ENCODE assay signal across 23 mouse cellular contexts in the genomic region with DNA sequence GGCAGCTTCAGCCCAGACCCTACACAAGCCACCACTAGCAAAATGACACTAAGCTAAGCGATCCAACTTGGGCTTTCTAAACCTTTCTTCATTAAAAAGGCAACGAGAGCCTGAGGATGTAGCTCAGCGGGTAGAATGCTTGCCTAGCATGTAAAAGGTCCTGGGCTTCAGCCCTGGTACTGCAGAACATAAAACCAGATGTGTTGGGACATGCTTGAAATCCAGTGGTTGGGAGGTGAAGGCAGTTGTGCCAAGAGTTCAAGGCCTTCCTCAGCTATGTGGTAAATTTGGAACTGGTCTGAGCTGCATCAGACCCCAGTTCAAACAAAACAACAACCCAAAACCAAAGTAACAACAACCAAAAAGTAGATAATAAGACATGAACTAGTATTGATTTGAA. TPM values are rescaled to one million over a fixed set of nuclear protein-coding genes. Genes with fewer than 3 reads are reported as not detected.
DNase-seq lines count a peak whose midpoint lies in the region; ATAC-seq and TF ChIP-seq lines count a peak whose summit lies in the region.
"Had no signal": no experiment of that assay in that cellular context is flagged by ENCODE, and none has a peak within 500 bp of the region (broad histone marks: within the 10 kb centered on the region; RNA-seq: fewer than 3 reads in every experiment).

No protein-coding gene starts in this region.

- H3K4me1 ChIP-seq in limb, embryonic 15.5 days = no peaks in the 10 kb centered on the region
- H3K4me1 ChIP-seq in limb, embryonic 10.5 days = peaks cover 26% of the 10 kb centered on the region
- no peaks in the 10 kb centered on the region for H3K4me1 ChIP-seq in stomach, postnatal 0 days (replicated peaks; ENCODE audit: control insufficient read depth, insufficient read depth)
- H3K4me1 ChIP-seq: embryonic facial prominence, embryonic 13.5 days; embryonic facial prominence, embryonic 15.5 days; forebrain, embryonic 13.5 days; forebrain, embryonic 15.5 days had no signal

- no peaks in the 10 kb centered on the region for H3K36me3 ChIP-seq in limb, embryonic 15.5 days
- no peaks in the 10 kb centered on the region for H3K36me3 ChIP-seq in limb, embryonic 10.5 days
- no peaks in the 10 kb centered on the region for H3K36me3 ChIP-seq in stomach, postnatal 0 days (ENCODE audit: control insufficient read depth, insufficient read depth, low read length)
- H3K36me3 ChIP-seq: embryonic facial prominence, embryonic 13.5 days; embryonic facial prominence, embryonic 15.5 days had no signal

- H3K27me3 ChIP-seq in limb, embryonic 15.5 days = no peaks in the 10 kb centered on the region
- H3K27me3 ChIP-seq in limb, embryonic 10.5 days (ENCODE audit: low read depth, poor library complexity, severe bottlenecking) = no peaks in the 10 kb centered on the region
- H3K27me3 ChIP-seq in stomach, postnatal 0 days (ENCODE audit: control insufficient read depth, insufficient read depth, low read length) = no peaks in the 10 kb centered on the region
- H3K27me3 ChIP-seq: embryonic facial prominence, embryonic 13.5 days; embryonic facial prominence, embryonic 15.5 days; forebrain, embryonic 13.5 days; forebrain, embryonic 15.5 days; Patski had no signal

- 76% methylated on average over 3 of the region's 3 CpGs for WGBS in limb, embryonic 15.5 days
- 94% methylated on average over 3 of the region's 3 CpGs for WGBS in limb, embryonic 10.5 days
- WGBS in stomach, postnatal 0 days = 89% methylated on average over 3 of the region's 3 CpGs

- TF ChIP-seq CTCF in stomach, postnatal 0 days (IDR thresholded peaks at IDR 0.05; ENCODE audit: low read depth) = no peak
- TF ChIP-seq CTCF in left cerebral cortex, adult 2 months (IDR thresholded peaks at IDR 0.05) = no peak

- peak overlapping the region; percentile 61; the same call in 1 of the 2 replicates for H3K27ac ChIP-seq in limb, embryonic 15.5 days
- H3K27ac ChIP-seq in limb, embryonic 10.5 days = no peak overlapping the region
- H3K27ac ChIP-seq in stomach, postnatal 0 days (replicated peaks) = peak overlapping the region; percentile 61; the same call in 1 of the 2 replicates
- no peak overlapping the region for H3K27ac ChIP-seq in left cerebral cortex, adult 2 months
- H3K27ac ChIP-seq: embryonic facial prominence, embryonic 13.5 days; embryonic facial prominence, embryonic 15.5 days; forebrain, embryonic 13.5 days; forebrain, embryonic 15.5 days had no signal

- ATAC-seq in limb, embryonic 15.5 days (ENCODE audit: insufficient number of reproducible peaks, low FRiP score, low TSS enrichment, low read depth) = no peak
- no peak for ATAC-seq in stomach, postnatal 0 days (ENCODE audit: low FRiP score, low TSS enrichment)
- ATAC-seq: activated CD4-positive, CD25-positive, alpha-beta regulatory T cell, adult 4 months; forebrain, embryonic 13.5 days; forebrain, embryonic 15.5 days; forebrain, postnatal 0 days; Patski had no signal

- no peaks in the 10 kb centered on the region for H3K9me3 ChIP-seq in limb, embryonic 15.5 days
- H3K9me3 ChIP-seq in limb, embryonic 10.5 days (replicated peaks) = no peaks in the 10 kb centered on the region
- H3K9me3 ChIP-seq in stomach, postnatal 0 days (ENCODE audit: control insufficient read depth, low read length) = no peaks in the 10 kb centered on the region
- H3K9me3 ChIP-seq: embryonic facial prominence, embryonic 13.5 days; embryonic facial prominence, embryonic 15.5 days; forebrain, embryonic 13.5 days; forebrain, embryonic 15.5 days had no signal

- no peak for DNase-seq in limb, embryonic 10.5 days (ENCODE audit: low spot score)
- DNase-seq in NIH3T3 (ENCODE audit: low read depth) = peak; percentile 52
- peak; percentile 57 for DNase-seq in fat pad, adult 2 months (ENCODE audit: extremely low read depth, low read depth, low spot score)
- DNase-seq in stomach, postnatal 0 days (ENCODE audit: low spot score) = no peak
- DNase-seq in left cerebral cortex, adult 2 months (ENCODE audit: extremely low spot score in 1 of 2, low spot score in 2 of 2) = no peak
- no peak for DNase-seq in kidney, postnatal 10 days
- DNase-seq: adrenal gland, postnatal 25 days; cerebellum, adult 11 months; cerebellum, adult 18-20 months; cerebellum, adult 8-10 months; cerebellum, adult 9-11 months; cerebellum, postnatal 14 days; cerebellum, postnatal 36 days; embryo, embryonic 11 days; forebrain, postnatal 0 days had no signal

- H3K9ac ChIP-seq in limb, embryonic 15.5 days = no peak overlapping the region
- no peak overlapping the region for H3K9ac ChIP-seq in stomach, postnatal 0 days (ENCODE audit: low read length)
- H3K9ac ChIP-seq: embryonic facial prominence, embryonic 13.5 days; embryonic facial prominence, embryonic 15.5 days; forebrain, embryonic 13.5 days; forebrain, embryonic 15.5 days; forebrain, postnatal 0 days had no signal

- H3K4me2 ChIP-seq in limb, embryonic 15.5 days = no peak overlapping the region
- H3K4me2 ChIP-seq in stomach, postnatal 0 days (replicated peaks; ENCODE audit: low read depth) = no peak overlapping the region
- H3K4me2 ChIP-seq: embryonic facial prominence, embryonic 13.5 days; embryonic facial prominence, embryonic 15.5 days; forebrain, embryonic 13.5 days; forebrain, embryonic 15.5 days had no signal

- H3K4me3 ChIP-seq in limb, embryonic 15.5 days = no peak overlapping the region
- H3K4me3 ChIP-seq in limb, embryonic 10.5 days = no peak overlapping the region
- no peak overlapping the region for H3K4me3 ChIP-seq in stomach, postnatal 0 days (ENCODE audit: low read depth, low read length)
- no peak overlapping the region for H3K4me3 ChIP-seq in left cerebral cortex, adult 2 months
- H3K4me3 ChIP-seq: embryonic facial prominence, embryonic 13.5 days; embryonic facial prominence, embryonic 15.5 days; erythroblast, embryonic 14.5 days; forebrain, embryonic 13.5 days; forebrain, embryonic 15.5 days had no signal

- no peak for TF ChIP-seq EP300 in stomach, postnatal 0 days (optimal IDR thresholded peaks at IDR 0.05)

- intact Hi-C loops in left cerebral cortex, adult 2 months (cut with DNase I) = no loop called here

RNA-seq across cellular contexts. Expression of a gene that starts 46.6 kb away (rescaled TPM):
- polyA plus RNA-seq in limb, embryonic 15.5 days (2015; fragmentation: Nextera tagmentation; extraction: Ambion mirVana) = 38.6 and 40.0 TPM in 2 replicates
- polyA plus RNA-seq in limb, embryonic 10.5 days (2016; fragmentation: Nextera tagmentation; extraction: Ambion mirVana) = 18.4 and 20.2 TPM in 2 replicates
- 32.2 and 34.1 TPM in 2 replicates for polyA plus RNA-seq in stomach, postnatal 0 days (2015; fragmentation: Nextera tagmentation; extraction: Ambion mirVana)
- 10 to 100 TPM; 23.3 to 23.7 TPM for total RNA-seq in left cerebral cortex, adult 2 months (2021)

Comparison
In these comparisons a context has a peak if more than half of its experiments do, and no peak if none do; other contexts are left out.
1. H3K27ac ChIP-seq: peak in limb, embryonic 15.5 days (single experiment) and stomach, postnatal 0 days (single experiment); none in limb, embryonic 10.5 days (single experiment) and left cerebral cortex, adult 2 months (single experiment).
2. DNase-seq: peak in NIH3T3 (single experiment) and fat pad, adult 2 months (single experiment); none in limb, embryonic 10.5 days (single experiment), stomach, postnatal 0 days (single experiment), left cerebral cortex, adult 2 months (0 of 2) and kidney, postnatal 10 days (single experiment).